Mouse (Mus musculus): ENCODE data around the gene Dpp9. TPM values are rescaled to one million over a fixed set of nuclear protein-coding genes. Genes with fewer than 3 reads are reported as not detected.

Gene Dpp9
- 29.9 TPM for polyA plus RNA-seq (2017; shearing (Covaris generic))

GRCm38 (mm10) chr17:56218377-56219191 lies at the start of gene Dpp9:
Gene Dpp9 (minus strand): TSS chr17:56218905.

DNA sequence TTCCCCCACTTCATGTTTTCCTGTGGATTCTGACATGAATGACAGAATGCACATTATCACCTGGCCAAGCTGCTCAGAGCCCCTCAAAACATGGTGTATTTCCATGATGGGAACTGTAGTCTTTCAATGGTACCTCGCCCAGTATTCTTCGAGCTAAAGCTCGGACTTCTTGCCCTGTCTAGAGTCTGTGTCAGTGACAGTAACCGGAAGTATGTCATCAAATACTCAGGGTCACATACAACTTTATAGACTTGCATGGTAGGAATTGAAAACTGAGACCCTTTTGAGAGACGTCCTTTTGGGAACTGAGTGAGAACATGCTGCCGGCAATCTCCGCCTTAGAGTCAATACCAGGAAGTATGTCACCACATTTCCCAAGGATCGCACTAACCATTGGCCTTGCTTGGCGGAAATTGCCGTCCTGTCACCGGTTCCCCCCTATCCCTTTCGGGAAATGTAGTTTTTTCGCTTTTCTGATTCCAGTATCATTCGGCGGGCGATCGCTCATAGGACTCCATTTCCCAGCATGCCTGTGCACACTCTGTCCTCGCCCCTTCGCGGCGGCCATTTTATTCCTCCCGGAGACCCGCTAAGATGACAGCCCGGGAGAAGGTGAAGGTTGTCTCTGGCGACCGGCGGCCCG lies 37.7 kb upstream of the Dpp9 start, which contains the start of gene Fem1a:
Gene Fem1a, plus strand, starts transcription at position 572 of the 643 bp plus-strand sequence.

GRCm38 (mm10) chr17:56183658-56184103 lies 35.0 kb downstream of the Dpp9 start, which contains the start of gene Mydgf:
Gene Mydgf (minus strand): TSS chr17:56183920.

GRCm38 (mm10) chr17:56162231-56162774 lies 56.4 kb downstream of the Dpp9 start, which contains the start of gene Tnfaip8l1:
Gene Tnfaip8l1 (plus strand): TSS chr17:56162477.

DNA sequence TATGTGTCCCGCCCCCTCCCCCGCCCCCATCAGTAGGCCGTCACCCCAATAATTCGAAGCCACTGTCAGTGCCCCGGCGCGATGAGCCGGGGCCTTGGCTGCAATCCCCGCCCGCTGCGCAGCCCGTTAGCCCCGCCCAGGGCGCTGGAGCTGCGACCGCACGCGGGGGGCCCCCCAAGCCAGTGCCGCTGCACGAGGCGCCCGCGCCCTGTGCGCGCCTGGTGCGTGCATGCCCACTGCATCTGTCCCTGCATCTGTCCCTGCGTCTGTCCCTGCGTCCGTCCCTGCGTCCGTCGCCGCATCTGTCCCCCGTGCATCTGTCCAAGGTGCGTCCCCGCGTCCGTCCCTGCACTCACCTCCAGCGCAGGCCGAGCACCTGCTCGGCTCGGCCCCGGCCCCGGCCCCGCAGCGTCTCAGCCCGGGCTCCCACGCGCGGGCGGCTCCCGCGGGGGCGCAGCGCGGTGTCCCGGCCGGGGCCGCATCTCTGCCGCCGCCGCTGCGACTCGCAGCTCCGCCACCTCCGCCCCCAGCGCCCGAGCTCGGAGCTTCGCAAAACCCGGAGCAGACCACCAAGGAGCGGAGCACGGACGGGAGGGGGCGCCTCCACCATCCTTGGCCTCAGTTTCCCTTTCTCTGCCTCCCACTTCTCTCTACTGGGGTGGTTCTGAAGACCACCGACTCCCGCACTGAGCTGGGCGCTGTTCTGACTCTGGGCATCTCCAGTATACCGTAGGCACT lies 78.7 kb downstream of the Dpp9 start, which contains the start of gene Sema6b:
Gene Sema6b, minus strand, starts transcription at position 486 of the 738 bp plus-strand sequence.

Other genes with a start within 250 kb of the Dpp9 start
- gene Shd, start 248.4 kb downstream of the Dpp9 start, polyA plus RNA-seq (2017; shearing (Covaris generic)): 0.19 TPM
- not detected for gene Fsd1, start 232.4 kb downstream of the Dpp9 start, polyA plus RNA-seq (2017; shearing (Covaris generic))
- 0.24 TPM for gene Stap2, start 213.3 kb downstream of the Dpp9 start, polyA plus RNA-seq (2017; shearing (Covaris generic))
- 29.7 TPM for gene Mpnd, start 213.2 kb downstream of the Dpp9 start, polyA plus RNA-seq (2017; shearing (Covaris generic))
- 149 TPM for gene Sh3gl1, start 182.3 kb downstream of the Dpp9 start, polyA plus RNA-seq (2017; shearing (Covaris generic))
- gene Chaf1a, start 178.5 kb downstream of the Dpp9 start, polyA plus RNA-seq (2017; shearing (Covaris generic)): 0.52 TPM
- gene Ubxn6, start 143.9 kb downstream of the Dpp9 start, polyA plus RNA-seq (2017; shearing (Covaris generic)): 82.8 TPM
- 145 TPM for gene Hdgfl2, start 139.3 kb downstream of the Dpp9 start, polyA plus RNA-seq (2017; shearing (Covaris generic))
- gene Plin4, start 109.1 kb downstream of the Dpp9 start, polyA plus RNA-seq (2017; shearing (Covaris generic)): not detected
- gene Plin5, start 101.3 kb downstream of the Dpp9 start, polyA plus RNA-seq (2017; shearing (Covaris generic)): not detected
- gene Lrg1, start 96.9 kb downstream of the Dpp9 start, polyA plus RNA-seq (2017; shearing (Covaris generic)): not detected
- gene Sema6b, start 78.6 kb downstream of the Dpp9 start, polyA plus RNA-seq (2017; shearing (Covaris generic)): not detected
- 40.2 TPM for gene Tnfaip8l1, start 56.4 kb downstream of the Dpp9 start, polyA plus RNA-seq (2017; shearing (Covaris generic))
- gene Mydgf, start 35.0 kb downstream of the Dpp9 start, polyA plus RNA-seq (2017; shearing (Covaris generic)): 74.8 TPM
- gene Fem1a, start 37.9 kb upstream of the Dpp9 start, polyA plus RNA-seq (2017; shearing (Covaris generic)): 2.6 TPM
- gene Ticam1, start 57.9 kb upstream of the Dpp9 start, polyA plus RNA-seq (2017; shearing (Covaris generic)): 9.7 TPM
- gene Plin3, start 74.0 kb upstream of the Dpp9 start, polyA plus RNA-seq (2017; shearing (Covaris generic)): 42.3 TPM
- not detected for gene Arrdc5, start 81.4 kb upstream of the Dpp9 start, polyA plus RNA-seq (2017; shearing (Covaris generic))
- gene Uhrf1, start 84.4 kb upstream of the Dpp9 start, polyA plus RNA-seq (2017; shearing (Covaris generic)): 14.2 TPM
- gene Kdm4b, start 107.2 kb upstream of the Dpp9 start, polyA plus RNA-seq (2017; shearing (Covaris generic)): 8.6 TPM

Measured in CD4-positive, CD25-positive, alpha-beta regulatory T cell, adult 9 weeks (primary cell).